Mouse (Mus musculus) retina, adult 2 months (tissue): Measurements from ENCODE around the gene Ulk4.

Source experiments
- DNase-seq: peaks from one replicate; pipeline ENCODE4 v3.0.0-alpha.2; 2012; ENCODE audit warnings: low read depth, low spot score

Gene Ulk4

DNA sequence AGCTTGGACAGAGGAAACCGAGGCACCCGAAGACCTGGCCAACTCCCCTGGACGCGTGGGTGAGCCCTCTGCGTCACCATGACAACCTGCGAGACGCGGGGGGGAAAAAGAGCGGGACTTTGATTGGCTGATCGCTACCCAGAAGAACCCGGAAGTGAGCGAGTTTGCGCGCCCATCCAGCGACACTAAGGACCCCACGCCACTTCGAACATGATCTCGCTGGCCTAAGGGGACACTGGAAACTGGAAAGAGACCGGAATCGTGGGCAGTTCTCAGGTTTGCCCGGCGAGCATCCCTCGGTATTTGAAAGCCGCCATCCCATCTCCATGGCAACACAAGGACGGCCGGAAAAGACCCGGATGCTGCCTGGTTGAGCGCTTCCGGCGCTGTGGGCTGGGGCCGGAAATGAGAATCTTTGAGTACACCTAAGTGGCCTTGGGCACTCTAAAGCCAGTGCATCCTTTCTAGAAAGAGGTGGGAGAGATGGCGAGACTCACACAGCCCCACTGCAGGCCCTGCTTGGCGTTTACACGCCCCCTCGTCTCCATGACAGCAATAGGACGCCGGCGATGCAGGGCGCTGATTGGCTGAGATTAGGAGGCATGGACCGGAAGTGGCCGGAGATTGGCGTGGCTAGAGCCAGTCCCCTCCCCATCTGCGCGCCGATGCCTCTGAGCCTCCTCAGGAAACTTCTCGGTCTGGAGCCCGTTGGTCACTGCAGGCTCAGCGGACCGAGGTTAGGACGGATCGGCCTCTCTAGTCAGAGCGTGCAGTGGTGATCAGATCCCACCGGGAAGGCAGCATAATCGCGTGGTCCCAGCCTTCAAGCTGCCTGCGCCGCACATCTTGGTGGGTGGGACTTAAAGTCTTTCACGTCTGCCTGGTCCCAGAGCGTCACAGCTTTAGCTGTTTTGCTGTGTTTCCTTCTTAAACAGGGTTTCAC is at the start of gene Ulk4:
Gene Ulk4, minus strand, starts transcription at position 80 of the 943 bp plus-strand sequence.
- DNase-seq: peak; percentile 86

DNA sequence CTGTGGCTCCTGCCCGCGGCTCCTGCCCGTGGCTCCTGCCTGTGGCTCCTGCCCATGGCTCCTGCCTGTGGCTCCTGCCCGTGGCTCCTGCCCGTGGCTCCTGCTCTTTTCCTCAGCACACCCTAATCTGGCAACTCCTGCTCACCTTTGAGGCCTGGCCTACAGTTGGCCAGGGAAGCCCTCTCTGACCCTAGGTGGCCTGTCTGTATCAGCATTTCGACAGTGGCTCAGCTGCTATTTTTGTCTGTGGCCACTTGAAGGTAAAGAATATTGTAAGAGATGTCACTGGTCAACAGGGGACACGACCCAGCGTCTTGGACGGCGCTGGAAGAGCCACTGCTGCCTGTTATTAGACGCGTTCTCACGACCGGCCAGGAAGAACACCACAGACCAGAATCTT is 45.0 kb upstream of the Ulk4 start:
- DNase-seq: no peak

DNA sequence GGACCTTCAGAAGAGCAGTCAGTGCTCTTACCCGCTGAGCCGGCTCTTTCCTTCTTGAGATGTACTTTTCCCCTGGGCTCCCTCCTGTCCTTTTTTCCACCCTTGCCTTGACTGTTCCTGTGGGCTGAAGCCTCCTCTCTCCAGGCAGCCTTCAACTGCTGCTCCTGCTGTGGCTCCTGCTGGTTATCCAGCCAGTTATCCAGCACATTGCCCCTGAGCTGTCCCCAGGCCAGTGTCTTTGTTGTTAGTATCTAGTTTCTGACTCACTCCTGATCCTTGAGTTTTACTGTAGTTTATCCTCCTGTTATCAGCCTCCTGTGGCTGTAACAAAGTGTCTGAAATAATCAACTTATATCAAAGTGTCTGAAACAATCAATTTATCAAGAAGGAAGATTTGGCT is 44.1 kb upstream of the Ulk4 start:
- no peak for DNase-seq

DNA sequence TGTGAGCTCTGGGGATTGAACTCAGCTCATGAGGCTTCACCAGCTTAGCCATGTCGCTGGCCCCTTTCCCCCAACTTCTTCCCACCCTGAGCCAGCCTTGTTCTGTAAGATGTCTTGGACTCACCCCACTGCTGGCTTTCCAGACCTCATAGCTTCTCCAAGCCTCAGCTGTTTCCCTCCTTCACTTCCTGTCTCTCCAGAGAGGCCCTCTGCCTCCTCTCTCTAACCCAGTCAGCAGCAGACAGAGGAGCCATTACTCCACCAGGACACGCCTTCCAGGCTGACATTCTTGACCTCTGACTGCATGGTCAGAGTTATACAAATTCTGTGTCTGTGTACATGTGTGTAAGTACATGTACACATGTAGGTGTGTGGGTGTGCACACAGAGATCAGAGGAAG is 43.4 kb upstream of the Ulk4 start:
- DNase-seq: no peak

DNA sequence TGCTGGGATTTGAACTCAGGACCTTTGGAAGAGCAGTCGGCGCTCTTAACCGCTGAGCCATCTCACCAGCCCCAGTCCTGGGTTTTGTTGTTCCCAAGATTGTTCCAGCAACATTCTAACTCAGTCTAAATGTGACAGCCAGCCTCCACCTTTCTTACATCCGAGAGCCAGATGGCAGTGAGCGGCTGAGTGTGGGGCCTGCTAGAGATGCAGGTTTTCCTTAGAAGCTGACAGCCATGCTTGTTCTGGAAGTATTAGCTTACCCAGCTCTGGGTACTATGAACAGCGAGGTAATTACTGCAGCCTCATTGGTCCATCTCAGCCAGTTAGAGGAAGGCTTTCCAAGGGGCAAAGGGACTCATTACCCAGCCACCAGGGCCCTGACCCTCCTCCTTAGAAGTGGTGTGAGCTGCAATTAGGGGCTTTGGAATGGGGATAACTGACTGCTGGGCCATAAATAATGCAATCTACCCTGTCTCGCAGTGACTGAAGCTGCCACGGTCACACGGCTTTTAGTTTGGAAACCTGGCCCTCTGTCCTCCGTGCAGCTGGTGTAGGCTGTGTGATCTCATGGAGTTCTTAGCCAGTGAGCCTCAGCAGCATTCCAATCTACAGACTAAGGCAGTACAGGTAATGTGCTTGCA is 42.4 kb upstream of the Ulk4 start:
- no peak for DNase-seq

DNA sequence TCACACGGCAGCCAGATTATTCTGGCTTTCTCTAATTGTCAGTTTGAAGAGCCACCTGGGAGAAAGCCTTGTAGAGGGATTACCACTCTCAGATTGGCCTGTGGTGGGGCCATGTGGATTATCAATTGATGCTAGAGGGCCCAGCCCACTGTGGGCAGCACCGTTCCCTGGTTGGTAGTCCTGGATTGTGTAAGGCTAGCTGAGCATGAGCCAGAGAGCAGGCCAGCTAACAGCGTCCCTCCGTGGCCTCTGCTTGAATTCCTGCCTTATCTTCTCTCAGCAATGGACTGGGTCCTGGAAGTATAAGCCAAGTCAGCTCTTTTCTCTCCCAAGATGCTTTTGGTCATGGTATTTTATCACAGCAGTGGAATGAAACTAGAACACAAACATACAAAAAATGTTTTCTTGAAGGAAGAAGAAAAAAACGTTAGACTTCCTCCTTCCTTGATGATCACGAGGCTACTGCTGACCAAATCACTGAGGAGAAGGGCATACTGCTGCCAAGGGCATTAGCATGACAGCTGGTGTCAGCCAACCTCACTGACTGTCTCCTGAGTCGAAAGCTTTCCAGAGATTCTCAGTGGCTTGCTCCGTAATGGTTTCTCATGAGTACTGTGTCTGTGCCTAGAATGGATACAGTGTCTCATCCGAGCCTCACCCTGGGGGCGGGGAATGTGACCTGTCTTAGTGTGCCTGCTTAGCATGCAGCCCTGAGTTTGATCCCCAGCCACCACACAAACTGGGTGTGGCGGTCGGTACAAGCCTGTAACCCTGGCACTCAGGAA is 39.8 kb upstream of the Ulk4 start:
- DNase-seq: no peak

DNA sequence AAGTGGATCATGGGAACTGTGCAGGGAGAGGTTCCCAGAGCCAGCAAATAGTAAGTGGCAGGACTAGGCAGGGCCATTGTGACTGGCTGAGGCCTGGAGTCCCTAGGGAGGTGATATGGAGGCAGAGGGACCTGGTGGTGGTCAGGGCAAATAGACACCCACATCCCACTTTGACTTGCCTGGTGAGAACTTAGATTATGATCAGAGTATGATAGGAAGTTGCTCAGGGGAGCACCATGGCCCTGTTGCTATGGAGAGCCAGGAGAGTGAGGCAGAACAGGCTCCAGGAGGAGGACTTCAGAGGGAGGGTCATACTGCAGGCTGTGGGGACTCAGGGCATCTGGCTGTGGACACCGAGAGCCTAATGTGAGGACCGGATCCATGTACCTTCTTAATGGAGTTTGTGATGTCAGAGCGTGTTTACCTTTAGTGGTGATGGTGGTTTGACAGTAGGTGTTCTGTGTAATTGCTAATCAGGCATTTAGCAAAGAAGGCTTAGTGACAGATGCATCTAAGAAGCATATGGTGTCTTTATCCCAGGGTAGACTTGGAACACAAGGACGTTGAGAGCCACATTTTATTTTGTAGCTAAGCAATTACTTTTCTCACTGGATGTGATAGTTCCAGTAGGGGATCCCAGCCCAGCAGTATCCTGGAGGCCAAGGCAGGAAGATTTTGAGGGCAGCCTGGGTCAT is 39.1 kb upstream of the Ulk4 start:
- no peak for DNase-seq

DNA sequence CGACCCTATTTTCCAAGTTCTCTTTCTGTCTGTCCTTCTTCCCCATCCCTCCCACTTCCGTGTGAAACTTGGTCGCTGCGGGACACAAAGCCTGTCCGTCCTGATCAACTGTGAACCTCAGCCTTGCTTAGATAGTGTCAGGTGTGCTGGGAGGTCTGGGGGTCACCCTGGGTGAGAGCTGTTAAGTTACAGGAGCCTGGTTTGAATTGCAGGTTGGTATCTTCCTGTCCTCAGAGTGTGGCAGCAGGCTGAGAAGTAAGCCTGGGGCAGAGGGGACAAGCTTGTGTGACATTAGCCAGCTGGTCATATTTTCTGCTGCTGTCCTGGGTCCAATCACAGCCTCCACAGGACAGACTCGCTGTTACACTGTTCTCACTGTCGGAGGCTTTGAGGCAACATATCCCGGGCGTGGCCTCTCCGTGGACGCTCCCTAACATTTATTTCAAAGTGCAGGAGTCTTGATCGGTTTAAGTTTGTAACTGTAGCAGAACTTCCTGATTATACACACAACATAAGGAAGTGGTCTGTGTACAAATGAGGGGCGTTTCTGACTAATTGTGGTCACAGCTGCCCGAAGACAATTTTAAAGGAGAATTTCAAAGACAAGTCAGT is 37.6 kb upstream of the Ulk4 start:
- no peak for DNase-seq

DNA sequence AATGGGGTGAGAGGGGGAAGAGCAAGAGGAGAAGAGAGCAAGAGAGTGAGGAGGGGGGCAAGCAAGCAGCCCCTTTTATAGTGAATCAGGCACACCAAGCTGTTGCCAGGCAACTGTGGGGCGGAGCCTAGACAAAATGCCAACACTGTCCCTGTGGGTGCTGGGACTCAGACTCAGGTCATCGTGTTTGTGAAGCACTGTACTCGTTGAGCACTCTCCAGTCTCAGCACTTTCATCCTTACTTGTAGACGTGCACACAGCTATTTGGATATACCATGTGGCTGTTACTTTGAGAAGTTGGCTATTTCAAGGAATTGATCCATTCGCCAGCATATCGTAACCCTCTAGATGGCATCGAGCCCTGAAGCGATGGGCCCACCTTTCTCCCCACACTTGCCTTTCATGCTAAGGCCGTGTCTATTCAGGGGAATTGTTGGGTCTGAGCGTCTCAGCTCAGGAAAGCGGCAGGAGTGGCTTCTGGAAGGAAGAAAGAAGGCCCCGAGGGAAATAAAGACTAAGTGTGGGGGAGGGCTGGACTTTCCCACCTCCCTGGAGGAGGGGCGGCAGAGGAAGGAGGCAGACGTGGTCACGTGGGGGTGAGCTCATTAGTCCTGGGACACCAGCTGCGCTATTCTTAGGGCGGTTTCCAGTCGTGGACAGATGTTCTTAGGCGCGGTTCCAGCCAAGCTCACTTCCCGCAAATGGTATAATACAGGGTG is 36.8 kb upstream of the Ulk4 start:
- no peak for DNase-seq

DNA sequence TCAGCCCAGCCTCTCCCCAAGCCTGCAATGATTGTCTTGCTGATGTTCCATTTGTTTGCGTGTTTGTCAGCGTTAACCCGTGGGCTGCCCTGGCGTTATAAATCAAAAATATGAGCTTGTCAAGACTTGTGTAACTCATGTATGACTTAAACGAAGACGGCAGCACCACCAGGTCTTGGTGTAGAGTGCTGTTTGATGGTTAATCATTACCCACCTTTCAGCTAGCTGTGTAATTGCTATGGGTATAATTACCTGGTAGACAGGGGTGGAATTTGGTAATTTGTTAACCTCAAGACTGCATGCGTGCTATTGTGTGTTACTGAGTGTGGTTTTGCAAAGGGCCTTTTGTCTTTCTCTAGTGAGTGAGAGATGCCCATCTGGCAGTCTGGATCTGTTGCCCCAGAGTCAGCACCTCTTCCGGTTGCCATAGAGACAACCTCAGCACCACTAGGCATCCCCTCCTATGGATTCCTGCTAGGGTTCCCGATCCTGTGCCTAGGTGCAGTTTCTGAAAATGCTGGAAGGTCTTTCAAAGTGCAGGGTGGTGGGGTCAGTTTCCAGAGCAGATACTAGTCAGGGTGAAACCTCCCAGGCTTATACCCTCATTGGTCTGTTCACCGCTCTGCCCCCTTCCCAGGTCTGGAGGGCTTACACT is 35.4 kb upstream of the Ulk4 start:
- no peak for DNase-seq

DNA sequence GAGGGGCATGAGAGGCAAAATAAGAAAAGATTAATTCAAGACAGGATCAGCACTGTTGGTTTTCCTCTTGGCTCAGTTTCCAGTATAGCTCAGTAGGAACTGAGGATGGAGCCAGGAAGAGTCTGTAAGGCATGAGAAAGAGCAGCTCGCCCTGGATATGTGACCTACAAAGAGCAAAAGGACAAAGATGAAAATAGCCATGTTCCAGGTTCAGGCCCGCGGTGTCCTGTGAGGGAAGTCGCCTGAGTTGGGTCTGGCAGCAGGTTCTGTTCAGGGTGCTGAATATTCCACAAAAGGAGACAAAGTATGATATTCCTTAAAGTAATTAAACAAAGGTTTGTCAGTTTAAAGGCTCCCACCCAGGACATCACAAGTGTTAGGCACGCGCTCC is 34.8 kb upstream of the Ulk4 start:
- no peak for DNase-seq

DNA sequence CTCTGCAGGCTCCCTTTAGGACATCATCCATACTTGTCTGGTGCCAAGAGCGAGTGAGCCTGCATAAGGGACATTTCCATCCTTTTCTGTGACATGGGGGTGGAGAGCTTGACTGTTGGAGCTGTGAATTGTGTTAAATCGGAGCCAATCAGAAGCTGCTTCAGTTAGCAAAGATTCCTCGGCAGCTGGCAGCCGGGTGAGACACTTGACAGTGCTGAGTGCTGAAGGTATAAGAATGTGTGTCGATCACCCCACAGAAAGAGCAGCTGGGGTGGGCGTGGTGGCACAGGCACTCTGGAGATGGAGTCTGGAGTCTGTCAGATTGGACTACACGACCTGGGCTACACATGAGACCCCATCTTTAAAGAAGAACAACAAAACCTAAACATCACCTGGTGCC is 33.5 kb upstream of the Ulk4 start:
- DNase-seq: no peak

DNA sequence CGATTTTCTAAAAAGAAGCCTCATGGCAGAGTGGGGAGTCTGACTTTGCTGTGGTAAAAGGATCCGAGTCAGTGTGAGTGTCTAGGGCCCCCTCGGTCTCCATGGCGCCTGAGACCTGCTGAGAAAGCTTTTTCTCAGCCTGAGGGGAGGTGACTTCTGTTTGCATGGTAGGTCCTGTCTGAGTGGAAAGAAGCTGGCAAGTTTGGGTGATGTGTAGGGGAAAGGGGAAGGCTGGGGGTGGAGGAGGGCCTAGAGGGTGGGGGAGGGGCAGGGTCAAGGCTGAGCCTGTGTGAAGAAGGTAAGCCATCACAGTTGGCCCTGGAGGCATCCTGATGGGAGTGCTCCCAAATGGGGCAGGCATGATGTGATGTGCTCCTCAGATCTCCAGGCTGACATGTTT is 32.3 kb upstream of the Ulk4 start:
- no peak for DNase-seq

DNA sequence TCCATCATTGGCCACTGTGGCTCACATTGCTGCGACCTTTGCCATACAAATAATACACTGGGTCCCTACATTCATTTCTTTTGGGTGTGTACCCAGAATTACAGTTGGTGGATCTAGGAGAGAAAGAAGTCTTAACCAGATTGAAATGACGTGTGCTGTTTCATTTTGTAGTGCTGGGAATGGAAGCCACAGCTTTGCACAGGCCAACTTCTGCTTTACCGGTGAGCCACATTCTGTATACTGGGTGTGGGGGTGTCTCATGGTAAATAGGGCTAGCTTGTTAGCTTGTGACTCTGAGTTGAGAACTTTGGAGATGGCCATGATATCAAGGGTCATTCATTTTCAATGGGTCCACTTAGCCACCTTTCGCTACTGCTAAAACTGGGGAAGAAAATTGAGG is 28.5 kb upstream of the Ulk4 start:
- no peak for DNase-seq

DNA sequence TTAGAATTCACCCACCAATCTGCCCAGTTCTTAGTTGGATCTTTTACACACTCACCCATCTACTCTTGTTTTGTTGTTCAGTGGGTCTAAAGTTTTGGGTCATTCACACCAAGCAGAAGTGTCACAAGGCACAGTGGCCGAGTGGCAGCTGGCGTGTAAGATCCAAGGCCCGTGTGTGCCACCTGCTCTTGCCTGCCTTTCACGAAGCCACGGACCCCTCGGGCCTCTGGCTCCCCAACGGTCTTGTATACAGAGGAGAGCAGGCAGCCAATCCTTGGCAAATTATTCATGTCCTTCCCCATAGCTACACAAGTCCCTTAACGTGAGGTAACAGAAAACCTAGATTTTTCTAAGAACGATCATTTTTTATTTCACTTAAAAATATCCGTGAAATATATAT is 27.5 kb upstream of the Ulk4 start:
- no peak for DNase-seq

DNA sequence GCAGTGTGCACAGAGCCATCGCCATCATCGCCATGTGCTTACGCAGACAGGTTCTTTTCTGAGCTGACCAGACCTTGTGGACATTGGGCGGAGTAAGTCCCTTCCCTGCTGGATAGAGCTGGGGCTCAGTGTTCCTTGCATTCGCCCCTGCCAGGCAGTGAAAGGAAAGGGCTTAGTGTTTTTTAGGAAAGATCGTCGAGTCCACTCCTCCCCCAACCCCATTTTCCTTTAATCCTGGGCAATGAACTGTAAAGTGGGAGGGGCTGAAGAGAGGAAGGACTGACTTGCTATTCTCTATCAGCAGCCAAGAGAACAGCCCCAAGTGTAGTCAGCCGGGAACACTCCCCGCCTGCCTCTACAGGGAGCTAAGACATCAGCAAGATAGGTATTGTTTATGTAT is 26.8 kb upstream of the Ulk4 start:
- no peak for DNase-seq

DNA sequence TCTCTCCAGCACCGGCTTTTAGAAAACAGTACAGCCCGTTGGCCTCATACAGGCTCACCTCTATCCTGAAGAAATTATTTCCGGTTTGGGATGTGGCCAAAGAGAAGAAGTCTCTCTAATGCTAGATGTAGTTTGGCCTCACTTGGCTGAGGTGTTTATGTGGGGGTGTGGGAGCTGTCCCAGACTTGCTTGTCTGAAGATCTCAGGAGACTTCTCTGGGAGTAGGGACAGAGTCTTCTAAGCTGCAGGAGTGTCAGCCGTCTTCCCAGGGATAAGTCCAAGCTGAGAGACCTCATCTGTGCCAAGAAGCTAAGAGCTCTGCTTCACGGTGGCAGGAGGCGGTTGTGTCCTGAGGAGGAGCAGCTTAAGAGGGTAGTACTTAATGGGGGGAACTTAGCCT is 26.1 kb upstream of the Ulk4 start:
- DNase-seq: no peak

DNA sequence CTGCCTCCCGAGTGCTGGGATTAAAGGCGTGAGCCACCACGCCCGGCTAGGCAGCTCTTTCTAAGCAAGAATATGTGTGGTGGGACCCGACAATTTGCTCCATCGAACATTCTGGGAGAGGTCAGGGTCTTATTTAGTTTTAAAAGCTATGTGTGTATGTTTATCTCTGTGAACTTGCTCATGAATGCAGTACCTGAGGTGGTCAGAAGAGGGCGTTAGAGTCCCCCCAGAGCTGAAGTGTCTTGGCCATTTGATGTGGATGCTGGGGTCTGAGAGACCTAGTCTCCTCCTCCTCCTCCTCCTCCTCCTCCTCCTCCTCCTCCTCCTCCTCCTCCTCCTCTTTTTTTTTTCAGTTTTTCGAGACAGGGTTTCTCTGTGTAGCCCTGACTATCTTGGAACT is 25.5 kb upstream of the Ulk4 start:
- DNase-seq: no peak

DNA sequence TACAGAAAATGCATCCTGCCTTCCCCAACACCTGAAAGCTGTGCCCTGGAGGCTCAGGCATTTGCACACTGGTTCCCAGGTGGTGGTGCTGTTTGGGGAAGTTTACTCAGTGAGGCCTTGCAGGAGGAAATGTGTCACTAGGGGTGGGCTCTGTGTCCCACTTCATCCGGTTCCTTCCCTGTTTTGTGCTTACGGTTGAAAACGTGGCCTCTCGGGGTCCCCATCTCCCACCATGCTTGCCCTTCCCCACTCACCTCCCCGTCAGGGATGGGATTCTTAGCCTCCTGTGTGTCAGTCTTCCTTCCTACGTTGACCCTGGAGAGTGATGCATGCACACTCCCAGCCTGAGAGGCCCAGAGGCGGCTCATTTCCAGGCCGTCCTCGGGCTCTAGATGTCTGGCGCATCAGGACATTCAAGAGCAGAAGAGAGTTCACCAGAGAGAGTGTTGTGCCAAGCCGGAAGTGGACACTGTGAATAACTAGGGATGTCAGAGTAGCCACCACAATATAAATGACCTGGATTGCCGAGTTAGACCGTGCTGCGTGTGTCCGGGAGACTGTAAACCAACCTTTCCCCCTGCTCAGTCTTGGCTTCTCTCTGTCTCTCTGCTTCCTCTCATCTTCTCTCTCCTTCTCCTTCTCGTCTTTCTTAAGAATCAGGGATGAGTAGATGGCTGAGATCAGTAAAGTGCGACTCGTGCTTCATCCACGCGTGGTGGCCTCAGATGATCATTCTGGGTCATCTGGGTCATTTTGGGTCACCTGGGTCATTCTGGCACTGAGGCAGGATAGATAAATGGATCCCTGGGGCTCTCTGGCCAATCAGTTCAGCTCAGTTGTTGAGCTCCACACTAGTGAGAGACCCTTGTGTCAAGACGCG is 24.3 kb upstream of the Ulk4 start:
- DNase-seq: no peak
